Mouse (Mus musculus) liver, embryonic 16.5 days (tissue): ENCODE data around the gene Hist1h4h. TPM values are rescaled to one million over a fixed set of nuclear protein-coding genes. Genes with fewer than 3 reads are reported as not detected.
"Not testable (repeated sequence)": the region's sequence is repeated elsewhere in the genome, so short reads cannot be mapped to it uniquely, and the experiment has no call there.

Source experiments
- ATAC-seq: fragments of 200-750 bp; cut with Nextera tagmentation; 2 replicates; pipeline ENCODE4 v1.8.0; 2017; ENCODE audit warnings: low read depth, mild to moderate bottlenecking, moderate number of reproducible peaks, moderate library complexity
- H3K27ac ChIP-seq: fragments of 300-500 bp; sonication (generic); 2 replicates; pipeline ENCODE4 v1.5.1; 2014; ENCODE audit warnings: mild to moderate bottlenecking, low read length
- H3K27me3 ChIP-seq: fragments of 300-500 bp; sonication (generic); 2 replicates; pipeline ENCODE4 v1.6.1; 2014; ENCODE audit warnings: low read depth, low read length, mixed read lengths; ENCODE audit not compliant: control insufficient read depth, insufficient read depth
- H3K36me3 ChIP-seq: fragments of 300-500 bp; sonication (generic); 2 replicates; pipeline ENCODE4 v1.6.1; 2014; ENCODE audit warnings: mild to moderate bottlenecking; ENCODE audit not compliant: control insufficient read depth, insufficient read depth
- H3K4me1 ChIP-seq: fragments of 300-500 bp; sonication (generic); 2 replicates; pipeline ENCODE4 v1.6.1; 2014; ENCODE audit warnings: low read depth, low read length, mixed read lengths; ENCODE audit not compliant: control insufficient read depth
- H3K4me2 ChIP-seq: fragments of 300-500 bp; sonication (generic); 2 replicates; pipeline ENCODE4 v1.6.1; 2014; ENCODE audit warnings: low read depth, low read length, mixed read lengths
- H3K4me3 ChIP-seq: fragments of 300-500 bp; sonication (generic); 2 replicates; pipeline ENCODE4 v1.5.1; 2014; ENCODE audit warnings: low read depth, mild to moderate bottlenecking, low read length
- H3K9ac ChIP-seq: fragments of 300-500 bp; sonication (generic); 2 replicates; pipeline ENCODE4 v1.6.1; 2014; ENCODE audit warnings: low read depth, low read length
- H3K9me3 ChIP-seq: fragments of 300-500 bp; sonication (generic); replicated peaks from 2 replicates; pipeline ENCODE4 v1.6.1; 2016; ENCODE audit warnings: low read length; ENCODE audit not compliant: control insufficient read depth
- WGBS: fragments of 180-500 bp; shearing (Covaris S2); extraction: QIAGEN DNeasy Blood & Tissue Kit; methylation state at CpG from one replicate; pipeline ENCODE4 v1.1.7; 2014; ENCODE audit not compliant: insufficient replicate concordance; 5-methylcytosine and 5-hydroxymethylcytosine counted together
- polyA plus RNA-seq: library from polyadenylated mRNA; unstranded; fragments of >200 nt; fragmentation: Nextera tagmentation; extraction: Ambion mirVana; gene quantifications from 2 replicates; pipeline ENCODE4 v1.2.1, GENCODE M21; 2015

The Hist1h4h gene
- polyA plus RNA-seq, 1 experiment from 2014 or later = 5.5 TPM

DNA sequence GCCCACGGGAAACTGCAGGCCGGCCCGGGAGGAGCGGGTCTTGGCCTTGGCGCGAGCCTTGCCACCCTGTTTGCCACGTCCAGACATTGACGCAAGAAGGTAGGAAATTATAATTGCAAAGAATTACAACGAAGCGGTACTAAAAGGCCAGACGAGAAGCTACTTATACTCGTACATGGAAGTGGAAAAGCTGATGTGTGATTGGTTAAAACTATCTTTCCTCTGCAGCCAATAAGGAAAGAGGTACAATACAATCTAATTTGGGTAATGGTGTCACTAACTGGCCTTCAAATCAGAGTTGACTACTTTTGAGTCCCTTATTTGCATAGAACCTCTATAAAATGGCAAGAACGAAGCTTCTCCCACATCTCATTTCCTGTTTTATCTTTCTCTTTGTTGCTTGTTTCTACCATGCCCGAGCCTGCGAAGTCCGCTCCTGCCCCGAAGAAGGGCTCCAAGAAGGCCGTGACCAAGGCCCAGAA is 40.2 kb downstream of the Hist1h4h start, which contains the start of the genes Hist1h2ae and Hist1h2bg:
TSS of gene Hist1h2ae (minus strand) at position 199 of the 482 bp plus-strand sequence.
TSS of gene Hist1h2bg (plus strand) at position 375 of the 482 bp plus-strand sequence.
- Histone ChIP-seq H3K27ac (peak within 1 kb of the TSS; percentile 98), H3K9me3 (no peaks in the 10 kb centered on the region), H3K4me1 (peaks cover 7% of the 10 kb centered on the region), H3K27me3 (no peaks in the 10 kb centered on the region), H3K36me3 (no peaks in the 10 kb centered on the region), H3K4me3 (peak within 1 kb of the TSS; percentile 63), H3K9ac (peak within 1 kb of the TSS; percentile 73), H3K4me2 (peak within 1 kb of the TSS; percentile 79)
- ATAC-seq = peak; percentile 75
- WGBS = under 1% methylated on average over 18 of the region's 18 CpGs

DNA sequence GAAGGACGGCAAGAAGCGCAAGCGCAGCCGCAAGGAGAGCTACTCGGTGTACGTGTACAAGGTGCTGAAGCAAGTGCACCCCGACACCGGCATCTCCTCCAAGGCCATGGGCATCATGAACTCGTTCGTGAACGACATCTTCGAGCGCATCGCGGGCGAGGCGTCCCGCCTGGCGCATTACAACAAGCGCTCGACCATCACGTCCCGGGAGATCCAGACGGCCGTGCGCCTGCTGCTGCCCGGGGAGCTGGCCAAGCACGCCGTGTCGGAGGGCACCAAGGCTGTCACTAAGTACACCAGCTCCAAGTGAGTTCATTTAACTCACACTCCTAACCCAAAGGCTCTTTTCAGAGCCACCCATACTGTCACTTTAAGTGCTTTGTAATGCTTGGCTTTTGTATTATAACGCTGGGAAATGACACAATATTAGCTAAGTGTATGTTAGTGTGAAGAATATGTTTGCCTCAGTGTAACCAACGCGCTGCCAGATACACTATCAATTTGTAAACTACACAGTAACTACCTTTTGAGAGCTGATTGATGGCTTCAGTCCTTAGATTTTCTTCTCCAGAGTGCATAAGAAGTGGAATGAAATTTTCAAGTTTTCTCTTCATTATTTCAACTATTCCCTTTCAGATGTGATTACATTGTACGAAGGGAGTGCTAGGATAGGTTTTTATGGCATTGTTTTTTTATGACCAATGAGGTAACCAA is 40.8 kb downstream of the Hist1h4h start:
- Histone ChIP-seq H3K9ac (peak overlapping the region; percentile 73), H3K4me3 (peak overlapping the region; percentile 63), H3K4me2 (peak overlapping the region; percentile 79), H3K27ac (peak overlapping the region; percentile 98)
- not testable (repeated sequence) for H3K9me3 ChIP-seq, H3K36me3 ChIP-seq, H3K4me1 ChIP-seq, H3K27me3 ChIP-seq
- ATAC-seq = peak; percentile 0; the same call in 1 of the 2 replicates
- WGBS = 0% methylated on average over 9 of the region's 34 CpGs

- no peak for ATAC-seq
- peak overlapping the region; percentile 79 for H3K4me2 ChIP-seq
- H3K4me1 ChIP-seq = peaks cover 16% of the 10 kb centered on the region
- H3K9me3 ChIP-seq = no peaks in the 10 kb centered on the region
- H3K9ac ChIP-seq = peak overlapping the region; percentile 73
- no peaks in the 10 kb centered on the region for H3K36me3 ChIP-seq
- peak overlapping the region; percentile 63 for H3K4me3 ChIP-seq
- peak overlapping the region; percentile 98 for H3K27ac ChIP-seq
- 20% methylated on average over 2 of the region's 2 CpGs for WGBS
- H3K27me3 ChIP-seq = no peaks in the 10 kb centered on the region
These were observed 41.6 kb downstream of the Hist1h4h start for GRCm38 (mm10) chr13:23572218-23573033.

DNA sequence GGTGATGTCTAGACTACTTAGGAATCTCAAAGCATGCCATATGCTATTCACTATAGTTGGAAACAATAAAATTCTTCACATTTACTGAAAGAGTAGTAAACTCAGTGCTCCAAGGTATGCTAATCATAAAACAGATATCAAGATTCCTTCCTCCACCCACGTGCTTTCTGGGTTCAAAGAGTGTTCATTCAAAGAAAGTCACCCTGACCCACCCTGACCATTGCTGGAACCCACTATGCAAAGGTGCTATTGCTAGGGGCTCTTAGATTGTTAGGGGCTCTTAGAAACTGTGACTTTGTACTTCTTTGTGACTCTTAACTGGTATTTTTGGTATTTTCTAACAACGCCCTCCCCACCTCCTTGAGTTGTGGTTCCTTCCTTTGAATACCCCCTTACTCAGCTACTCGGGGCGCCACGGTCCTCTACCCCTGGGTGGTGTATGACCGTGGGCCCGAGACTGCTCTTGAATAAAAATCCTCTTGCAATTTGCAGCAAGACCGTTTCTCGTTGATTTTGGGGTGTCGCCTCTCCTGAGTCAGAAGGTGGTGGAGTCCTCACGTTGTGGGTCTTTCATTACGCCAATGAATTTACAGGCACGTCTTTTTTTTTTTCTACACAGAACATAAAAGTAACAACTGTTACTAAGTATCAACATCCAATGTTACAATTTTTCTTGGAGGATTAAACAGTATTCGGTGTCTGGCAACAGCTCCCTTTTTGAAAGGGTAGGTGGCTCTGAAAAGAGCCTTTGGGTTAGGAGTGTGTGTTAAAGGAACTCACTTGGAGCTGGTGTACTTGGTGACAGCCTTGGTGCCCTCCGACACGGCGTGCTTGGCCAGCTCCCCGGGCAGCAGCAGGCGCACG is 42.4 kb downstream of the Hist1h4h start:
- Histone ChIP-seq H3K4me3 (peak overlapping the region; percentile 63), H3K4me1 (peaks cover 17% of the 10 kb centered on the region), H3K4me2 (peak overlapping the region; percentile 79), H3K9ac (peak overlapping the region; percentile 73), H3K27ac (peak overlapping the region; percentile 98)
- not testable (repeated sequence) for H3K27me3 ChIP-seq, H3K36me3 ChIP-seq, H3K9me3 ChIP-seq, ATAC-seq
- WGBS = 4% methylated on average over 17 of the region's 20 CpGs

- not testable (repeated sequence) for H3K9me3 ChIP-seq, H3K27me3 ChIP-seq, H3K36me3 ChIP-seq
- Histone ChIP-seq H3K4me3 (peak within 1 kb of the TSS; percentile 63), H3K4me1 (peaks cover 18% of the 10 kb centered on the region), H3K27ac (peak within 1 kb of the TSS; percentile 98), H3K9ac (peak within 1 kb of the TSS; percentile 77), H3K4me2 (peak within 1 kb of the TSS; percentile 79)
- ATAC-seq = peak; percentile 77
- WGBS = under 1% methylated on average over 34 of the region's 42 CpGs
These were observed 43.2 kb downstream of the Hist1h4h start, which contains the start of the genes Hist1h2bf and Hist1h2ad for GRCm38 (mm10) chr13:23573898-23574524. Hist1h2bf (minus strand) TSS chr13:23574196. Hist1h2ad (plus strand) TSS chr13:23574381.

- 0% methylated on average over 5 of the region's 39 CpGs for WGBS
- Histone ChIP-seq H3K9ac (peak overlapping the region; percentile 67), H3K4me1 (peaks cover 17% of the 10 kb centered on the region), H3K4me3 (peak overlapping the region; percentile 55), H3K27ac (peak overlapping the region; percentile 98), H3K4me2 (peak overlapping the region; percentile 60)
- H3K9me3 ChIP-seq, H3K36me3 ChIP-seq, ATAC-seq, H3K27me3 ChIP-seq: not testable (repeated sequence)
These were observed 43.8 kb downstream of the Hist1h4h start for GRCm38 (mm10) chr13:23574546-23575170.

DNA sequence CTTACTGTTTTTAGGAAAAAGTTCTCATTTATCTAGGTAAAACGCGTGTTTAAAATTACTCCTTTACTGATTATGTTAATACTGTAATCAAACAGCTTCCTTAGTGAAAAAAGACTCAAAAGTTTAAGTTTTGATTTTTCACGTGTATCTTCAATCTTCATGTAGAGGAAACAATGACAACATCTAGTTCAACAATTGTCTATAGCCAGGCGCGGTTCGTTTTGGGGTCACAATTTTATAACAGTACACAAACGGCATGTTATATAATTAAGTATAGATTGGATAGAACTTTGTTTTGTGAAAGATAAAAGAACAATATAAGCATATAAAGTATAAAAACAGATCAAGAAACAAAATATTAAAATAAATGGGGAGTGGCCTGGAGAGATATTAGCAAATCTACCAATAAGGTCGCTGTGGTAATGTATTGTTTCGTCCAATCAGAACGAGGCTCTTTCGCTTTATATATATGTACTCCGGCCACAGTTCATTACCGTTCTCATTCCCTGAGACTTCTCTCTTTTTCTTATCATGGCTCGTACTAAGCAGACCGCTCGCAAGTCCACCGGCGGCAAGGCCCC is 44.5 kb downstream of the Hist1h4h start, which contains the start of gene Hist1h3d:
TSS of gene Hist1h3d (plus strand) at position 493 of the 581 bp plus-strand sequence.
- Histone ChIP-seq H3K27me3 (no peaks in the 10 kb centered on the region), H3K4me1 (peaks cover 12% of the 10 kb centered on the region), H3K9ac (peak within 1 kb of the TSS; percentile 77), H3K27ac (peak within 1 kb of the TSS; percentile 96), H3K9me3 (no peaks in the 10 kb centered on the region), H3K4me2 (peak within 1 kb of the TSS; percentile 70), H3K36me3 (no peaks in the 10 kb centered on the region), H3K4me3 (peak within 1 kb of the TSS; percentile 64)
- ATAC-seq = peak; percentile 40
- WGBS = under 1% methylated on average over 18 of the region's 18 CpGs
